Mouse (Mus musculus) brain, embryonic 14.5 days (tissue): ENCODE results near the gene Lrr1. TPM values are rescaled to one million over a fixed set of nuclear protein-coding genes. Genes with fewer than 3 reads are reported as not detected.
A peak's percentile ranks its signal among the peaks of the same experiment; 100 is the strongest.

Source experiments
- DNase-seq: peaks from one replicate; pipeline ENCODE4 v3.0.0-alpha.2; 2011; ENCODE audit warnings: low read depth
- CTCF ChIP-seq: fragments of 200-500 bp; IDR thresholded peaks from 2 replicates; pipeline ENCODE4 v1.5.1; 2012; ENCODE audit warnings: inconsistent platforms, mild to moderate bottlenecking, moderate library complexity, borderline replicate concordance; ENCODE audit not compliant: insufficient read depth, insufficient read length; ENCODE audit errors: extremely low read depth
- POLR2A ChIP-seq: fragments of 200-500 bp; IDR thresholded peaks from 2 replicates; pipeline ENCODE4 v1.6.1; 2012; ENCODE audit warnings: mild to moderate bottlenecking, inconsistent platforms, borderline replicate concordance; ENCODE audit not compliant: poor library complexity, insufficient read depth, insufficient read length, severe bottlenecking; ENCODE audit errors: extremely low read depth
- polyA plus RNA-seq: library from polyadenylated mRNA; depleted of rRNA; stranded (reverse); fragments of >200 nt; gene quantifications from 2 replicates; pipeline ENCODE4 v1.2.3, GENCODE M21; 2012

The Lrr1 gene
- polyA plus RNA-seq, 1 experiment = 4.9 TPM

- DNase-seq = no peak
- TF ChIP-seq POLR2A (no peak), CTCF (no peak)
These were observed 2.7 kb downstream of the Lrr1 start for GRCm38 (mm10) chr12:69171307-69171706.

- no peak for DNase-seq
- TF ChIP-seq CTCF = no peak
- no peak for TF ChIP-seq POLR2A
These were observed 7.4 kb downstream of the Lrr1 start for GRCm38 (mm10) chr12:69175975-69176374.

GRCm38 (mm10) chr12:69177526-69177925 is 8.9 kb downstream of the Lrr1 start:
- TF ChIP-seq POLR2A (no peak), CTCF (no peak)
- DNase-seq = no peak

GRCm38 (mm10) chr12:69179371-69179770 is 10.8 kb downstream of the Lrr1 start:
- no peak for DNase-seq
- TF ChIP-seq CTCF (no peak), POLR2A (no peak)

- TF ChIP-seq CTCF (no peak), POLR2A (no peak)
- no peak for DNase-seq
These were observed 13.2 kb downstream of the Lrr1 start for GRCm38 (mm10) chr12:69181800-69182199.

GRCm38 (mm10) chr12:69183583-69184308 is 15.1 kb downstream of the Lrr1 start, which contains the start of the genes Rpl36al and Mgat2:
Gene Rpl36al (minus strand): TSS chr12:69184083.
Gene Mgat2 (plus strand): TSS chr12:69184157.
- TF ChIP-seq POLR2A = peak; percentile 100
- TF ChIP-seq CTCF = no peak
- DNase-seq = peak; percentile 99

- DNase-seq = peak; percentile 69
- TF ChIP-seq CTCF (no peak), POLR2A (no peak)
These were observed 16.0 kb downstream of the Lrr1 start for GRCm38 (mm10) chr12:69184342-69185295.

- no peak for TF ChIP-seq CTCF
- no peak for TF ChIP-seq POLR2A
These were observed 16.8 kb downstream of the Lrr1 start for GRCm38 (mm10) chr12:69185371-69185770.

GRCm38 (mm10) chr12:69186811-69187471 is 18.3 kb downstream of the Lrr1 start:
- TF ChIP-seq CTCF = no peak
- no peak for TF ChIP-seq POLR2A
- no peak for DNase-seq

More at GRCm38 (mm10) chr12:69185371-69185770, 16.8 kb downstream of the Lrr1 start:
- DNase-seq = no peak

- no peak for TF ChIP-seq CTCF
- no peak for TF ChIP-seq POLR2A
- no peak for DNase-seq
These were observed 21.5 kb downstream of the Lrr1 start for GRCm38 (mm10) chr12:69190074-69190473.

- TF ChIP-seq POLR2A (no peak), CTCF (no peak)
- DNase-seq = no peak
These were observed 21.9 kb downstream of the Lrr1 start for GRCm38 (mm10) chr12:69190522-69190921.
